Mouse (Mus musculus) myocyte (in vitro differentiated cells): ENCODE data around the gene Rnf181.

Experiments used
- CEBPB ChIP-seq: IDR thresholded peaks from 2 replicates; pipeline ENCODE4 v1.6.1; 2011; ENCODE audit warnings: mild to moderate bottlenecking, moderate library complexity; ENCODE audit not compliant: poor library complexity, insufficient read depth, severe bottlenecking
- MYOG ChIP-seq, 3 experiments: IDR thresholded peaks; one replicate each; pipeline ENCODE4 v1.6.1; 2011; ENCODE audit warnings: control low read depth in 2 of 3, low read depth in 2 of 3, mild to moderate bottlenecking in 2 of 3; ENCODE audit not compliant: insufficient read length in 2 of 3, control insufficient read depth in 1 of 3, insufficient read depth in 1 of 3
- POLR2A ChIP-seq: IDR thresholded peaks from one replicate; pipeline ENCODE4 v1.6.1; 2011; ENCODE audit warnings: low read depth, mild to moderate bottlenecking, control low read depth, moderate library complexity; ENCODE audit not compliant: insufficient read length
- POLR2AphosphoS2 ChIP-seq: IDR thresholded peaks from one replicate; pipeline ENCODE4 v1.6.1; 2011; ENCODE audit warnings: low read depth, control low read depth; ENCODE audit not compliant: insufficient read length

DNA sequence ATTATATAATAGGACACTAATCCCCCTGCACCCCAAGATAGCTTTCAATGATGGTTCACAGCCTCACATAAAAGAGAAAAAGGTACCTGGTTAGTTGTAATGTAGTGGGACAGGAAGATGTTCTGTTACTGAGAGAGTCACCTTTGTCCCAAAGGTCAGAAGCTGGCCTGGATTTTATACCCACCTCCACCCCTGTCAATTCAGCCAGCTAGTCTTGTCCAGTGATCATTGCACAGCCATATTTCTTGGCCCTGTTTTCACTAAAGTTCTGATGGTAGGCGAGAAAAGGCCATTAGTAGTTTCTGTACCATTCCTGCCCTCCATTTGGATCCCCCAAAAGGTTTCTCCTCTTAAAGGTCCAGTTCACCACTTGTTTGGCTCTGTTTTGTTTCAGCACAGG lies 12.7 kb downstream of the Rnf181 start:
- TF ChIP-seq POLR2A (no peak), POLR2AphosphoS2 (no peak), MYOG (IDR thresholded peaks at IDR 0.05; ENCODE audit: control insufficient read depth in 1 of 3, insufficient read depth in 1 of 3, insufficient read length in 2 of 3, low read depth in 2 of 3) (no peak), CEBPB (no peak)
